20 mouse cellular contexts compared by ENCODE assay signal in the genomic region with DNA sequence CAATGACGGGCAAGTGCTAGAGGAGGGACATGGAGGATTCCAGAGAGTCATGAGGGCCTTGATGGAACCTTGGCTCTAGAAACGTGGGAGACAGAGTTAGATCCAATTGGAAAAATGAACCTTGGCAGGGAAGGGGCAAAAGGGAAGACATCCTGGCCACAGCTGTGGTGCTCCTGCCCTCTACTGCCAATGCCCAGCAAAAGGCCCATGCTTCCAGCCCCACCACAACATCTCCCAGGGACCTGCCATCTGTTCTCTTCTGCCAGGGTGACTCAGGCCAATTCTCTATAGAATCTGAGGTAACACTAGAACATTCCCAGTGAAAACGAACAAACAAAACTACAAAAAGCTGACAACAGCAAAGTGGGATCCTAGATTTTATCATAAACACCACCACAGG.
A peak's percentile ranks its signal among the peaks of the same experiment; 100 is the strongest.
DNase-seq lines count a peak whose midpoint lies in the region; ATAC-seq and TF ChIP-seq lines count a peak whose summit lies in the region.
"Had no signal": no experiment of that assay in that cellular context is flagged by ENCODE, and none has a peak within 500 bp of the region (broad histone marks: within the 10 kb centered on the region; RNA-seq: fewer than 3 reads in every experiment).

No protein-coding gene starts in this region.

- H3K4me1 ChIP-seq in heart, postnatal 0 days (ENCODE audit: control insufficient read depth, insufficient read depth): 0 out of 2 replicates have a peak, but pooled peaks cover 4% of the 10 kb centered on the region
- H3K4me1 ChIP-seq in heart, embryonic 11.5 days (ENCODE audit: control insufficient read depth, insufficient read depth, low read length): peaks cover 47% of the 10 kb centered on the region
- H3K4me1 ChIP-seq in lung, postnatal 0 days (ENCODE audit: insufficient read depth, low read depth, low read length): no peaks in the 10 kb centered on the region
- H3K4me1 ChIP-seq in cerebellum, adult 2 months (ENCODE audit: control insufficient read depth, insufficient read depth, low read length): peaks cover 54% of the 10 kb centered on the region
- H3K4me1 ChIP-seq in embryonic fibroblast, embryonic 13.5 days (ENCODE audit: control insufficient read depth, insufficient read depth, low read length): no peaks in the 10 kb centered on the region
- peaks cover 60% of the 10 kb centered on the region for H3K4me1 ChIP-seq in heart, embryonic 10.5 days

- H3K4me3 ChIP-seq in heart, postnatal 0 days (ENCODE audit: low read depth, low read length): no peak overlapping the region
- no peak overlapping the region for H3K4me3 ChIP-seq in heart, embryonic 11.5 days (ENCODE audit: low read depth, low read length)
- no peak overlapping the region for H3K4me3 ChIP-seq in lung, postnatal 0 days (ENCODE audit: low read depth, low read length)
- H3K4me3 ChIP-seq in cerebellum, adult 2 months (replicated peaks; ENCODE audit: insufficient read depth, low read depth, low read length): no peak overlapping the region
- H3K4me3 ChIP-seq in embryonic fibroblast, embryonic 13.5 days (ENCODE audit: insufficient read depth, low read length): no peak overlapping the region
- no peak overlapping the region for H3K4me3 ChIP-seq in heart, embryonic 10.5 days
- H3K4me3 ChIP-seq: embryonic facial prominence, embryonic 12.5 days; limb, embryonic 10.5 days; neural tube, embryonic 13.5 days had no signal

- no peaks in the 10 kb centered on the region for H3K36me3 ChIP-seq in heart, postnatal 0 days (replicated peaks; ENCODE audit: control insufficient read depth, insufficient read depth, low read length)
- no peaks in the 10 kb centered on the region for H3K36me3 ChIP-seq in heart, embryonic 11.5 days (ENCODE audit: control insufficient read depth, insufficient read depth, low read length)
- no peaks in the 10 kb centered on the region for H3K36me3 ChIP-seq in lung, postnatal 0 days (ENCODE audit: insufficient read depth, low read length)
- H3K36me3 ChIP-seq in heart, embryonic 10.5 days: no peaks in the 10 kb centered on the region
- H3K36me3 ChIP-seq: embryonic facial prominence, embryonic 12.5 days; limb, embryonic 10.5 days; neural tube, embryonic 13.5 days had no signal

- H3K27me3 ChIP-seq in heart, postnatal 0 days (ENCODE audit: control insufficient read depth, insufficient read depth, low read length): no peaks in the 10 kb centered on the region
- H3K27me3 ChIP-seq in heart, embryonic 11.5 days (ENCODE audit: control insufficient read depth, insufficient read depth, low read length): no peaks in the 10 kb centered on the region; the same call in 1 of the 2 replicates
- H3K27me3 ChIP-seq in lung, postnatal 0 days (replicated peaks; ENCODE audit: insufficient read depth, low read length): no peaks in the 10 kb centered on the region
- no peaks in the 10 kb centered on the region for H3K27me3 ChIP-seq in cerebellum, adult 2 months (ENCODE audit: control insufficient read depth, insufficient read depth, low read length)
- 0 out of 2 replicates have a peak, but pooled peaks cover 9% of the 10 kb centered on the region for H3K27me3 ChIP-seq in heart, embryonic 10.5 days (ENCODE audit: insufficient read depth, poor library complexity, severe bottlenecking)
- H3K27me3 ChIP-seq: embryonic facial prominence, embryonic 12.5 days; neural tube, embryonic 13.5 days had no signal

- no peak for DNase-seq in heart, postnatal 0 days (ENCODE audit: low spot score)
- no peak for DNase-seq in lung, postnatal 0 days (ENCODE audit: low spot score)
- DNase-seq in lung, postnatal 10 days: no peak
- DNase-seq in cerebellum, adult 2 months: peak; percentile 72 to 85
- no peak for DNase-seq in c-Kit-positive CD71-positive TER-119-positive erythroid progenitor cells, embryonic 14.5 days (ENCODE audit: low spot score)
- no peak for DNase-seq in heart, embryonic 10.5 days (ENCODE audit: low spot score)
- DNase-seq: adrenal gland, adult 2 months; gastrocnemius, postnatal 14 days; heart, postnatal 4 days; kidney, adult 18-20 months; kidney, postnatal 36 days; lung, postnatal 14 days; right cerebral cortex, postnatal 25 days; thymus, postnatal 25 days had no signal

- no peak for TF ChIP-seq EP300 in heart, postnatal 0 days (IDR thresholded peaks at IDR 0.05; ENCODE audit: low read depth)
- no peak for TF ChIP-seq EP300 in lung, postnatal 0 days (IDR thresholded peaks at IDR 0.05)

- no peak for TF ChIP-seq POLR2A in cerebellum, adult 2 months (IDR thresholded peaks at IDR 0.05; ENCODE audit: borderline replicate concordance, insufficient read depth, low read length)
- no peak for TF ChIP-seq POLR2A in embryonic fibroblast, embryonic 13.5 days (IDR thresholded peaks at IDR 0.05; ENCODE audit: low read depth, low read length)

- ATAC-seq in heart, postnatal 0 days (ENCODE audit: insufficient read depth, low read depth): no peak
- ATAC-seq in heart, embryonic 11.5 days (replicated peaks; ENCODE audit: insufficient number of reproducible peaks, low FRiP score, low TSS enrichment): no peak
- no peak for ATAC-seq in lung, postnatal 0 days

- WGBS in heart, postnatal 0 days: 73% methylated on average over 3 of the region's 3 CpGs
- WGBS in heart, embryonic 11.5 days (ENCODE audit: insufficient replicate concordance): 75% methylated on average over 3 of the region's 3 CpGs
- WGBS in lung, postnatal 0 days: 58% methylated on average over 3 of the region's 3 CpGs
- 18% methylated on average over 3 of the region's 3 CpGs for WGBS in cerebellum, adult 2 months
- 58% methylated on average over 3 of the region's 3 CpGs for WGBS in heart, embryonic 10.5 days

- no peak overlapping the region for H3K9ac ChIP-seq in heart, postnatal 0 days (replicated peaks; ENCODE audit: low read depth, low read length)
- no peak overlapping the region for H3K9ac ChIP-seq in heart, embryonic 11.5 days (ENCODE audit: low read depth, low read length)
- no peak overlapping the region for H3K9ac ChIP-seq in lung, postnatal 0 days (replicated peaks; ENCODE audit: low read depth)
- H3K9ac ChIP-seq: embryonic facial prominence, embryonic 12.5 days; liver, embryonic 14.5 days; neural tube, embryonic 13.5 days had no signal

- H3K27ac ChIP-seq in heart, postnatal 0 days (ENCODE audit: low read depth): no peak overlapping the region
- no peak overlapping the region for H3K27ac ChIP-seq in heart, embryonic 11.5 days (ENCODE audit: low read depth, low read length)
- H3K27ac ChIP-seq in lung, postnatal 0 days (ENCODE audit: low read length): no peak overlapping the region
- H3K27ac ChIP-seq in cerebellum, adult 2 months (ENCODE audit: insufficient read depth, low read length): peak overlapping the region; percentile 64
- no peak overlapping the region for H3K27ac ChIP-seq in embryonic fibroblast, embryonic 13.5 days (ENCODE audit: insufficient read depth, low read length)
- H3K27ac ChIP-seq in heart, embryonic 10.5 days: no peak overlapping the region
- H3K27ac ChIP-seq: embryonic facial prominence, embryonic 12.5 days; limb, embryonic 10.5 days; liver, embryonic 14.5 days; neural tube, embryonic 13.5 days had no signal

- peak; percentile 25; the same call in 1 of the 2 replicates for TF ChIP-seq CTCF in heart, postnatal 0 days (IDR thresholded peaks at IDR 0.05; ENCODE audit: low read depth)
- peak; percentile 27 for TF ChIP-seq CTCF in lung, postnatal 0 days (IDR thresholded peaks at IDR 0.05)
- peak; percentile 38; the same call in 1 of the 2 replicates for TF ChIP-seq CTCF in cerebellum, adult 2 months (IDR thresholded peaks at IDR 0.05; ENCODE audit: borderline replicate concordance, insufficient read depth, low read depth, low read length)
- TF ChIP-seq CTCF in embryonic fibroblast, embryonic 13.5 days (IDR thresholded peaks at IDR 0.05; ENCODE audit: borderline replicate concordance, insufficient read depth, low read length): 0 out of 2 replicates have a peak, but pooled peaks have one; percentile 5

- H3K4me2 ChIP-seq in heart, postnatal 0 days (ENCODE audit: low read depth, low read length): no peak overlapping the region
- H3K4me2 ChIP-seq in heart, embryonic 11.5 days: no peak overlapping the region
- no peak overlapping the region for H3K4me2 ChIP-seq in lung, postnatal 0 days (replicated peaks; ENCODE audit: low read depth, low read length)
- H3K4me2 ChIP-seq: embryonic facial prominence, embryonic 12.5 days; neural tube, embryonic 13.5 days had no signal

- H3K9me3 ChIP-seq in heart, postnatal 0 days (replicated peaks; ENCODE audit: control insufficient read depth, low read length): no peaks in the 10 kb centered on the region
- no peaks in the 10 kb centered on the region for H3K9me3 ChIP-seq in heart, embryonic 11.5 days (replicated peaks; ENCODE audit: control insufficient read depth, low read length)
- H3K9me3 ChIP-seq in lung, postnatal 0 days (ENCODE audit: low read length): no peaks in the 10 kb centered on the region
- no peaks in the 10 kb centered on the region for H3K9me3 ChIP-seq in heart, embryonic 10.5 days
- H3K9me3 ChIP-seq: embryonic facial prominence, embryonic 12.5 days; limb, embryonic 10.5 days; neural tube, embryonic 13.5 days had no signal

Comparison
In these comparisons a context has a peak if more than half of its experiments do, and no peak if none do; other contexts are left out.
1. DNase-seq: peak in cerebellum, adult 2 months (2 of 2); none in heart, postnatal 0 days (single experiment), lung, postnatal 0 days (single experiment), lung, postnatal 10 days (single experiment), c-Kit-positive CD71-positive TER-119-positive erythroid progenitor cells, embryonic 14.5 days (single experiment) and heart, embryonic 10.5 days (single experiment).
2. Peak in every context shown above with its lines, with median percentiles within 50 percentile points of each other: CTCF ChIP-seq.